Mouse (Mus musculus): Measurements from ENCODE around the gene Lrrc34. TPM values are rescaled to one million over a fixed set of nuclear protein-coding genes. Genes with fewer than 3 reads are reported as not detected.

Lrrc34 gene
- polyA plus RNA-seq, 1 experiment, result 66.2 TPM

GRCm38 (mm10) chr3:30655937-30656336 lies 8.3 kb upstream of the Lrrc34 start:
- no peaks in the 10 kb centered on the region for H3K36me3 ChIP-seq (ENCODE audit: control insufficient read depth, insufficient read depth, low read length)
- no peaks in the 10 kb centered on the region for H3K27me3 ChIP-seq (ENCODE audit: control insufficient read depth, insufficient read depth, low read length)
- H3K4me1 ChIP-seq (ENCODE audit: control insufficient read depth, insufficient read depth, low read length), result no peaks in the 10 kb centered on the region; the same call in 1 of the 2 replicates
- no peak overlapping the region for H3K27ac ChIP-seq (ENCODE audit: control insufficient read depth, insufficient read depth, low read depth, low read length)
- no peak for TF ChIP-seq POLR2A (IDR thresholded peaks at IDR 0.05; ENCODE audit: control insufficient read depth, low read depth, low read length)
- no peak for TF ChIP-seq CTCF (IDR thresholded peaks at IDR 0.05; ENCODE audit: control insufficient read depth, insufficient read depth, insufficient replicate concordance, low read depth, low read length)
- H3K4me3 ChIP-seq (ENCODE audit: control insufficient read depth, low read depth, low read length), result no peak overlapping the region

- H3K4me3 ChIP-seq (ENCODE audit: control insufficient read depth, low read depth, low read length), result peak overlapping the region; percentile 82
- H3K27me3 ChIP-seq (ENCODE audit: control insufficient read depth, insufficient read depth, low read length), result no peaks in the 10 kb centered on the region
Measured at GRCm38 (mm10) chr3:30650062-30650841, 2.6 kb upstream of the Lrrc34 start.

GRCm38 (mm10) chr3:30648466-30648865 lies 797 bp upstream of the Lrrc34 start:
- no peak overlapping the region for H3K27ac ChIP-seq (ENCODE audit: control insufficient read depth, insufficient read depth, low read depth, low read length)
- no peak for TF ChIP-seq CTCF (IDR thresholded peaks at IDR 0.05; ENCODE audit: control insufficient read depth, insufficient read depth, insufficient replicate concordance, low read depth, low read length)
- no peak for TF ChIP-seq POLR2A (IDR thresholded peaks at IDR 0.05; ENCODE audit: control insufficient read depth, low read depth, low read length)

More at GRCm38 (mm10) chr3:30650062-30650841, 2.6 kb upstream of the Lrrc34 start:
- H3K4me1 ChIP-seq (ENCODE audit: control insufficient read depth, insufficient read depth, low read length), result peaks cover 11% of the 10 kb centered on the region
- 0 out of 2 replicates have a peak, but pooled peaks cover 3% of the 10 kb centered on the region for H3K36me3 ChIP-seq (ENCODE audit: control insufficient read depth, insufficient read depth, low read length)
- H3K27ac ChIP-seq (ENCODE audit: control insufficient read depth, insufficient read depth, low read depth, low read length), result no peak overlapping the region
- TF ChIP-seq CTCF (IDR thresholded peaks at IDR 0.05; ENCODE audit: control insufficient read depth, insufficient read depth, insufficient replicate concordance, low read depth, low read length) (no peak), POLR2A (IDR thresholded peaks at IDR 0.05; ENCODE audit: control insufficient read depth, low read depth, low read length) (no peak)

GRCm38 (mm10) chr3:30646761-30647160 lies 908 bp downstream of the Lrrc34 start:
- no peaks in the 10 kb centered on the region for H3K27me3 ChIP-seq (ENCODE audit: control insufficient read depth, insufficient read depth, low read length)
- H3K27ac ChIP-seq (ENCODE audit: control insufficient read depth, insufficient read depth, low read depth, low read length), result no peak overlapping the region
- H3K4me3 ChIP-seq (ENCODE audit: control insufficient read depth, low read depth, low read length), result peak overlapping the region; percentile 89
- H3K36me3 ChIP-seq (ENCODE audit: control insufficient read depth, insufficient read depth, low read length), result 0 out of 2 replicates have a peak, but pooled peaks cover 3% of the 10 kb centered on the region
- TF ChIP-seq POLR2A (IDR thresholded peaks at IDR 0.05; ENCODE audit: control insufficient read depth, low read depth, low read length) (no peak), CTCF (IDR thresholded peaks at IDR 0.05; ENCODE audit: control insufficient read depth, insufficient read depth, insufficient replicate concordance, low read depth, low read length) (no peak)
- H3K4me1 ChIP-seq (ENCODE audit: control insufficient read depth, insufficient read depth, low read length), result peaks cover 11% of the 10 kb centered on the region

More at GRCm38 (mm10) chr3:30648466-30648865, 797 bp upstream of the Lrrc34 start:
- Histone ChIP-seq H3K4me1 (ENCODE audit: control insufficient read depth, insufficient read depth, low read length) (peaks cover 11% of the 10 kb centered on the region), H3K36me3 (ENCODE audit: control insufficient read depth, insufficient read depth, low read length) (0 out of 2 replicates have a peak, but pooled peaks cover 3% of the 10 kb centered on the region), H3K27me3 (ENCODE audit: control insufficient read depth, insufficient read depth, low read length) (no peaks in the 10 kb centered on the region), H3K4me3 (ENCODE audit: control insufficient read depth, low read depth, low read length) (peak overlapping the region; percentile 94)

GRCm38 (mm10) chr3:30644207-30644606 lies 3.5 kb downstream of the Lrrc34 start, which contains the start of gene Lrriq4:
Gene Lrriq4 (plus strand): TSS chr3:30644507.
- no peaks in the 10 kb centered on the region for H3K27me3 ChIP-seq (ENCODE audit: control insufficient read depth, insufficient read depth, low read length)
- peaks cover 3% of the 10 kb centered on the region for H3K4me1 ChIP-seq (ENCODE audit: control insufficient read depth, insufficient read depth, low read length)
- no peak within 1 kb of the TSS for H3K27ac ChIP-seq (ENCODE audit: control insufficient read depth, insufficient read depth, low read depth, low read length)
- peaks cover 3% of the 10 kb centered on the region; the same call in 1 of the 2 replicates for H3K36me3 ChIP-seq (ENCODE audit: control insufficient read depth, insufficient read depth, low read length)
- H3K4me3 ChIP-seq (ENCODE audit: control insufficient read depth, low read depth, low read length), result peak within 1 kb of the TSS; percentile 67
- TF ChIP-seq POLR2A (IDR thresholded peaks at IDR 0.05; ENCODE audit: control insufficient read depth, low read depth, low read length), result no peak
- TF ChIP-seq CTCF (IDR thresholded peaks at IDR 0.05; ENCODE audit: control insufficient read depth, insufficient read depth, insufficient replicate concordance, low read depth, low read length), result no peak

- TF ChIP-seq POLR2A (IDR thresholded peaks at IDR 0.05; ENCODE audit: control insufficient read depth, low read depth, low read length) (no peak), CTCF (IDR thresholded peaks at IDR 0.05; ENCODE audit: control insufficient read depth, insufficient read depth, insufficient replicate concordance, low read depth, low read length) (peak; percentile 52; the same call in 1 of the 2 replicates)
- Histone ChIP-seq H3K27ac (ENCODE audit: control insufficient read depth, insufficient read depth, low read depth, low read length) (no peak overlapping the region), H3K27me3 (ENCODE audit: control insufficient read depth, insufficient read depth, low read length) (no peaks in the 10 kb centered on the region)
Measured at GRCm38 (mm10) chr3:30635629-30636028, 12.0 kb downstream of the Lrrc34 start.

GRCm38 (mm10) chr3:30633681-30634080 lies 14.0 kb downstream of the Lrrc34 start:
- no peaks in the 10 kb centered on the region for H3K4me1 ChIP-seq (ENCODE audit: control insufficient read depth, insufficient read depth, low read length)
- H3K27ac ChIP-seq (ENCODE audit: control insufficient read depth, insufficient read depth, low read depth, low read length), result no peak overlapping the region
- H3K4me3 ChIP-seq (ENCODE audit: control insufficient read depth, low read depth, low read length), result no peak overlapping the region
- H3K27me3 ChIP-seq (ENCODE audit: control insufficient read depth, insufficient read depth, low read length), result no peaks in the 10 kb centered on the region
- TF ChIP-seq POLR2A (IDR thresholded peaks at IDR 0.05; ENCODE audit: control insufficient read depth, low read depth, low read length), result no peak
- H3K36me3 ChIP-seq (ENCODE audit: control insufficient read depth, insufficient read depth, low read length), result peaks cover 2% of the 10 kb centered on the region; the same call in 1 of the 2 replicates

More at GRCm38 (mm10) chr3:30635629-30636028, 12.0 kb downstream of the Lrrc34 start:
- Histone ChIP-seq H3K36me3 (ENCODE audit: control insufficient read depth, insufficient read depth, low read length) (peaks cover 2% of the 10 kb centered on the region; the same call in 1 of the 2 replicates), H3K4me3 (ENCODE audit: control insufficient read depth, low read depth, low read length) (no peak overlapping the region), H3K4me1 (ENCODE audit: control insufficient read depth, insufficient read depth, low read length) (no peaks in the 10 kb centered on the region)
